Mouse (Mus musculus): ENCODE results near the gene Ripor3.

The Ripor3 gene

GRCm38 (mm10) chr2:167931985-167932726 lies 78.3 kb downstream of the Ripor3 start, which contains the start of gene Ptpn1:
Gene Ptpn1, plus strand, starts transcription at chr2:167932057.
- peak; percentile 95 for DNase-seq (ENCODE audit: low spot score)

DNA sequence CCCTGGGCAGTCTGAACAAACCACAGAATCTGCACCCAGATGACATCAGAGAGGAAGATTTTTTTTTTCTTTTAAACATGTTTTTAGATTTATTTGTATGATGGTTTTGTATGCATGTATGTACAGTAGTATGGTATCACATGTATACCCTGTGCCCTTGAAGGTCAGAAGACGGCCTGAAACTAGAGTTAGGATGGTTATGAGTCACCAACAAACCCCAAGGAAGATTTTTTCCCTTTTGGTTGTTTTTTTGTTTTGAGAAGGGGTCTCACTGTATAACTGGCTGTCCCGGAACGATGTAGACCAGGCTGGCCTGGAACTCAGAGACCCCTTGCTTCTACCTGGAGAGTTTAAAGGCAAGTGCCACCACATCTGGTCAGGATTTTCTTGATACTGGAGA lies 79.4 kb downstream of the Ripor3 start:
- DNase-seq (ENCODE audit: low spot score) = no peak

All from retina, embryonic 14.5 days (tissue).